Mouse (Mus musculus) left cerebral cortex, postnatal 4 days (tissue): ENCODE data around the gene Mau2. TPM values are rescaled to one million over a fixed set of nuclear protein-coding genes. Genes with fewer than 3 reads are reported as not detected.
"Not testable (repeated sequence)": the region's sequence is repeated elsewhere in the genome, so short reads cannot be mapped to it uniquely, and the experiment has no call there.

ENCODE experiments used
- DNase-seq: peaks from one replicate; pipeline ENCODE4 v3.0.0-alpha.2; 2022
- intact Hi-C: fragments of 180-260 bp; cut with DNase I; formaldehyde crosslinking; loops from one replicate; pipeline ENCODE4 v1.15.1; 2025
- total RNA-seq, 2 experiments: library from RNA; stranded (reverse); gene quantifications; 2 replicates each; pipeline ENCODE4 v1.2.3; 2021

The Mau2 gene
- total RNA-seq, result 10 to 100 TPM; 87.6 to 88.9 TPM

DNA sequence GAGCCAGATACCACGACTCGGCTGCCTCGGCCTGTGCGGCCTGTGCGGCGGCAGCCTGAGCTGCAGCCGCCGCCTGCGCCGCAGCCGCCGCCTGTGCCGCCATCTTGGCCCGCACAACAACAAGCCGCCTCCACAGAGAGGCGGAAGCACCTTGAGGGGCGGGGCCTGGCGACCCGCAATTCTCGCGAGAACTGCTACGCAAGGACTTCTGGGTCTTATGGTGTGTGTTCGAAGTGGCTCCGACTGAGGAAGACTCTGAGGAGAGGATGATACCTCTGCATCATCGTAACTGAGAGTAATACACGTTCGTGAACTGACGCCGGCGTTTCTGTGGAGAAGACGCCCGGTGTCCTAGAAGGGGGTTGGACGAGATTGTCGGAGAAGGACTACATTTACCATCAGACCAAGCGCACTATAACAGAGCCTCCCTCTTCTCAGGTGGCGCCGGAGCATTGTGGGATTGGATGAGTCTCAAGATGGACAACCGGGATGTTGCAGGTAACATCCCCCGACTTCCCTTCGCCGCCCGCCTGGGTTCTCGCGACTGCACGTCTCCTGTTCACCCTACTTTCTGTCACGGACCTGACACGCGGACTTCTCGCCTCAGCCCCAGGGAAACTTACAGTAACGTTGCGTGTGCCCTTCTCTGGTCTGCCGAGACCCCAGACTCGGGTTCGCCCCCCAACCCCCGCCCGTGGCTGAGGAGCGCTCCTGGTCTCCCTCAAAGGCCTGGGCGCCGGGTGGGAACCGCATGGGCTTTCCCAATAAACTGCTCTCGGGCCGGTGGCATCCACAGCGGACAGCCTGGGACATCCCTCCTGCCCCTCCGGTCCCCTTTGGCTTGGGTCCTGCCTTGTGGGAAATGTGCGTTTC is at the start of gene Mau2, which contains the start of gene Sugp1:
TSS of gene Mau2 (minus strand) at position 152 of the 873 bp plus-strand sequence.
TSS of gene Sugp1 (plus strand) at position 231 of the 873 bp plus-strand sequence.
- peak; percentile 97 for DNase-seq
- intact Hi-C loops, result no loop called here

DNA sequence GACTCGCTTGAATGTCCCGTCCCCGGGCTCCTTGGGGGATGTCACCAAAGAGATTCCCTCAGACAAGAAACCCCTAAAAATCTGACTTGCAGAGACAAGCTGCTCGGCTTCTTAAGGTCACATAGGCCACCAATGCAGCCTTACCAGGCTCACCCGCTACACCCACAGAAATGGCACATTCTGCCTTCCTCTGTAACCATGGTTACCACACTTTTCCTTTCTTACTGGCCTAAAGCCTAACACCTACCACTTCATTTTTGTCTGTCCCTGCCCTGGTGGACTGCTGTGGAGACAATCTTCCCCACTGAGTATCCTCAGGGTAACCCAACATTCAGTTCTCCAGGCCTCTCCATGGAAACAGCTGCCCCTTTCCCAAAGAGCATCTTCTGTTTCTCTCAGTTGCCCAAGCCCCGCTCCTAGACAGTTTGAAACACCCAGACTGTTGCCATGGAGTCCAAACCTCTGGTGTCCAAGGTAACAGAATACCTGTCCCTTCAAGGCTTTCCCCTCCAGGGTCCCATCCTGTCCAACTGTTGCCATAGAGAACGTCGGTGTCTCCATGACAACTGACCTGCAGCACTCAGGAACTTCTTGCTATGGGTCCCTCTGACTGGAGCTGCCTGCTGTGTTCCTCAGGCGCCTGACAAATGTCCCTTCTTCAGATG is 46.9 kb upstream of the Mau2 start:
- no peak for DNase-seq
- intact Hi-C loops, result loop anchor here (10.0 kb wide), 1 partner anchor 135 kb away; no protein-coding TSS in a partner anchor

DNA sequence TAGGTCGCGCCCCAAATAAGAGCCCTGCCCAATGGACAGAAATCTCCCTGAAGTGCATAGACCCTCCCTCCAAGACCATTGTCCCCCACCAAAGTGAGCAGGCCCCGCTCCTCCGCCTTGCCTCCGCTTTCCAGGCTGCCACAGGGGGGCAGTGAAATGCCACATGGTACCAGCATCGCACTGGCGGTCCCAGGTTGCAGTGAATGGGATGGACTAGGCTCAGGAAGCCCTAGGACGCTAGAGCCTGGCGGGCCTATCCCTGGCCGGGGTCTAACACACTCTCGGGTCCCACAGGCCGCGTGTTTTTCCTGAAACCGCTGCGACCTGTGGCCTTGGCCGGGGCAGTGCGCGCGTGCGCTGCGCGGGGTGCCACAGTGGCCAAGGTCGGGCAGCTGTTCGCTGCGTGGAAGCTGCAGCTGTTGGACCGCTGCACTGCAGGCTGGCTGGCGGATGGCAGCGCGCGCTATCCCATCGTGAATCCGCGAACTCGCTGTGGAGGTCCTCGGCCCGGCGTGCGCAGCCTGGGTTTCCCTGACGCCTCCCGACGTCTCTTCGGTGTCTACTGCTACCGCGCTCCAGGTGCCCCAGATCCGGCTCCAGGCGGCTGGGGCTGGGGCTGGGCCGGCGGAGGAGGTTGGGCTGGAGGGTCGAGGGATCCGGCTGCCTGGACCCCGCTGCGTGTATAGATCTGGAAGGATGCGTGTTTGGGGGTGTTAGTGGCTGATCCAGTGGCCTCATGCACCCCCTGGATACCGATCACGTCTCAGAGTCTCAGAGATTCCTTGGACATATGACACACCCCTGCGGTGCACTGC is 45.5 kb upstream of the Mau2 start:
- intact Hi-C loops, result loop anchor here (10.0 kb wide), 1 partner anchor 137 kb away; no protein-coding TSS in a partner anchor
- peak; percentile 66 for DNase-seq

DNA sequence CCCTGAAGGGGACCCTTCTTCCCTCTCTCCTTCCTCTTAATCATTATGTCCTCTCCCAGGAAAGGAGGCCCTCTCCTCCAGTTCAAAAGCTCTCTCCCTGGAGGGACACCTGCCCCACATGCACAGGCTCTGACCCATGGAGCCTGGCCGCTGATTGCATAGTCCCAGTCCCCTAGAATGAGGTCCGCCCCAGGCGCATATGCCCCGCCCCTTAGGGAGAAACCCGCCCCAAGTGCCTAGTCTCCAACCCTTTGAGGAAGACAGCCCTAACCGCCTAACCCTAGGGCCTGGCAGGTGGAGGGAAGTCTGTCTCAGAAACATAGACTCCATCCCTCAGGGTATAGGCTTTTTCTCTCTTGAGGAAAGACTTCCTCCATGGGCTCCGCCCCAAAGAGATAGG is 44.7 kb upstream of the Mau2 start:
- intact Hi-C loops, result loop anchor here (10.0 kb wide), 1 partner anchor 138 kb away; no protein-coding TSS in a partner anchor

DNA sequence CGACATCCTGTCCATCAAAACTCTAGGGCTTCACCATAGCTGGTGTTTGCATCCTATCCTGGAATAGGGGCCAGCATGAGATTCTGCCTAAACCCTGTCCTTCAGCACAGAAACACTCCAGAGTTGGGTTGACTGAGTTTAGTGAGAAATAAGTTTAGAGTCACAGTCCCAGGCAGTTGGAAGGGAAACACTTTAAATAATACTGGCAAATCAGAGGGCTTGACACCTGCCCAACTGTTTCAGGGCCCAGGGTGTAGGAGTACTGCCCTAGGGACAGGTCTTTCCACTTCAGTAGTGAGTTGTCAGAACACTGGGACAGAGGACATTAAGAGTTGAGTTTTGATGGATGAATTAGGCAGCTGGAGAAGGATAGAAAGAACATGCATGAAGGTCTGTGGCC is 43.6 kb upstream of the Mau2 start:
- no peak for DNase-seq
- intact Hi-C loops, result loop anchor here (10.0 kb wide), 1 partner anchor 139 kb away; no protein-coding TSS in a partner anchor

More for the DNA sequence above, 44.7 kb upstream of the Mau2 start:
- no peak for DNase-seq

DNA sequence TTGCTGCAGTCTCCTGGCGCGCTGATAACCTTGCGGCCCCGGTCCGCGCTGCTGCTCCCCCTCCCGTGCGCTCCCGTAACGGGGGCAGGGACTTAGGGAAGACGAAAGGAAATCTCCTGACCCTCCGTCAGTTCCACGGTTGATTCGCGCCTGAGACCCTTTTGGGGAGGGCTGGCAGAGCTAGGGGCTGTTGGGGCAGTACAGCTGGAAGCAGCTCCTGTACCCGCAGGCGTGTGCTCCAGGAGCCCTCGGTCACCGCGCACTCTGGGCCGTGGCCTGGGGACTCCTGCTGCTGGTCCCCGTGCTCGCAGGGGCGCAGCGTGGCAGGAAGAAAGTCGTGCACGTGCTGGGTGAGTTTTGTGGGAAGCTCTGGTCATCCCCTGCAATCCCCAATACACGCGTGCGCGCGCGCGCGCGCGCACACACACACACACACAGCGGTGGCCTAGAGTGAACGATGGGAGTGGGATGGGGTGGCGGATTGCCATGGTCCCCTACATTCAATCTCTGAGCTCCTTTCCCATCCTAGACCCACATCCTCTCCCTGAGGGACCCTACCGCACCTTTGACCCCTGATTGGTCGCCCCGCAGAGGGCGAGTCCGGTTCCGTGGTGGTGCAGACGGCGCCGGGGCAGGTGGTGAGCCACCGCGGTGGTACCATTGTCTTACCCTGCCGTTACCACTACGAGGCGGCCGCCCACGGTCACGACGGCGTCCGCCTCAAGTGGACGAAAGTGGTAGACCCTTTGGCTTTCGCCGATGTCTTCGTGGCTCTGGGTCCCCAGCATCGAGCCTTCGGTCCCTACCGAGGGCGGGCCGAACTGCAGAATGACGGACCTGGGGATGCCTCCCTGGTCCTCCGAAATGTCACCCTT is 41.9 kb upstream of the Mau2 start:
- intact Hi-C loops, result loop anchor here (10.0 kb wide), 1 partner anchor 140 kb away; no protein-coding TSS in a partner anchor
- DNase-seq, result no peak

DNA sequence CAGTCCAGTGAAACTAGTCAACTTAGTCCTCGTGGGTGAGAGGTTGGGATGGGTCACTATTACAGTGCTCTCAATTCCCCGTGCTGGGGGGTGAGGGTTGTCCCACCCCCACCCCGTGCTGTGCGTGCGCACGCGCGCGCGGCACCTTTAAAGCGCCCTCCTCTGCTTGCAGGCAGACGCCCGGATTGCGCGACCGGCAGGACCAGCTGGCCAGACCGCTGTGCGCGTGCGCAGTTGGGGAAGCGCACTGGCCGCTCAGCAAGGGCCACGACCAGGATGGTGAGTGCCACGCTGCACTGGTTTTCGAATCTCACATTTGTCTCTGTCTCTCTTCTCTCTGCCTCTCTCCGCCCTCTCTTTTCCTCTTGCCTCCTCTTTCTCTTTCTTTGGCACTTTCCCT is 40.8 kb upstream of the Mau2 start, which contains the start of gene Hapln4:
TSS of gene Hapln4 (plus strand) at position 173 of the 400 bp plus-strand sequence.
- peak; percentile 57 for DNase-seq
- intact Hi-C loops, result loop anchor here (10.0 kb wide), 1 partner anchor 142 kb away; no protein-coding TSS in a partner anchor

DNA sequence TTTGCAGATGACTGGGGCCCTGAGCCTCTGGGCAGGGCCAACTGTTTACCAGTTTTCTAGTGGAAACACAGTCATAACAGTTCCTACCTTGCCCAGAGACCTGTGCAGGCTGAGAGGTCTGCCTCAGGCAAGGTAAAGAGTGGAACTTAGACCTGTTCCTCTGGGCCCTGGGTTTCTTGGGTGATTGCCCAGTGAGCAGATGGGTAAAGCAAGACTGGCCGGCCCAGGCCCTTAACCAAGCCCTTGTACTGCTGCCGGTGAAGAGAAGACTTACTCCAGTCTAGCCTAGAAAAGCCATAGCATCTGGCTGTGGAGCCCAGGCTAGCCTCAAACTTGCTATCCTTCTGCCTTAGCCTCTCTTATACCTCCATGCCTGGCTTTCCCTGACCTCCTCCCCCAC is 39.4 kb upstream of the Mau2 start:
- no peak for DNase-seq
- intact Hi-C loops, result loop anchor here (10.0 kb wide), 1 partner anchor 143 kb away; no protein-coding TSS in a partner anchor

DNA sequence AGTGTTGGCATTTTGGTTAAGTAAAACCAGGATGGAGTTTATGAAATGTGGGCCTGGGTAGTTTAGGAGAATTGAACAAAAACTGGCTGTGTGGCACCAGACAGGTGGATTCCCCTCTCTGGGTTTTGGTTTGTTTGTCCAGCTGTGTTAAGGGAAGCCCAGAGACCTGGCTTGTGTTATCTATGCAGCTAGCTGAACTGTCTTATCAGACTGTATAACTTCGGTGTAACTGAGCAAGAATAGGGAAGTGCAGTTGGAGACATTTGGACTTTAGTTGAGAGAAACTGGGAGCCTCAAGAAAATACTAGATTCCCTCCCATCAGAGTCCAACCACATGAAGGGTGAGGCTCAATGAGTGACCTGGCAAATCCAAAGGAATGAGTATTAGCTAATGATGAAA is 31.1 kb upstream of the Mau2 start:
- intact Hi-C loops, result no loop called here
- DNase-seq, result no peak

DNA sequence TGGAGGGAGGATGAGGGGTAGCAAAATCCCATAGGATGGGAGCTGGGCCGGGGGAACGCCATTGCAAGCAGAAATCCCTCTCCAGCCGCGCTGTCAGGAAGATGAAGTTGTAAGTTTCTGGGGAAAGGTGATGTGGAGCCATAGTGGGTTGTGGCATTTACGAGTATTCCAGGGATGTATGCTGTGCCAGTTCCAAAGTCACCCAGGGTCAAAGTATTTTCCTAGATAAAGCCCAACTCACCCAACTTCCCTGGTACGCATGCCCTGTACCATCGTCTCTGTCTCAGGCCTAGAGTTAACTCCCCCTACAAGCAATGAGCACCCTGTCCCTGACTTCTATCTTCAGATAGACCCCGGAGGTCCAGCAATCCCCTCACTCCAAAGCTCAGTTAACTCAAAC is 30.6 kb upstream of the Mau2 start:
- no peak for DNase-seq
- intact Hi-C loops, result no loop called here

DNA sequence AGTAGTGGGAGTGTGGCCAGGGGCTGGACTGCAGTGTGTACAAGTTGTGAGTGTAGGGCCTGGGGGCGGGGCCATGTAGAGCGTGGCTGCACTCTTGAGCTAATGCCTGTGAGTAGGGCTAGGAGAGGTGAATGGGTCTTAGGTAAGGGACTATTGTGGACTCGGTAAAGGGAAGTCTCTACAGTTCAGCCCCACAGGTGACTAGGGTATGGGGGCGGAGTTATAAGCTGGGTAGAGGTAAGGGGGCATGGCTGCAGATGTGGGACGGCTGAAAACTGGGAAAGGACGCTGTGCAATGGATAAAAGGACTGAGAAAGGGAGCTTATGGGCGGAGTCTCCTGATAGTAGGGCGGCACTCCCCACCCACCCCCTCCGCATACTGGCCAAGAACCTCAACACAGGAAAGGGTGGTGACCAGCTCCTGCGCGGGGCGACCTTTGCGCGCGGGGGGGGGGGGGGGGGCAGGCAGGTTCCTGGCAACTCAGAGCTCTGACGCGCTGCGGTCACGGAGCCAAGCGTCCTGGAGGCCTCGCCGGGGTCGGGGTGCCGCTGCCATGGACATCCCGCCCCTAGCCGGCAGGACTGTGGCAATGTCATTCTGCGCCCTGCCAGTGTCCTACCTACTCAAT is 30.0 kb upstream of the Mau2 start, which contains the start of gene Tm6sf2:
TSS of gene Tm6sf2 (plus strand) at position 484 of the 629 bp plus-strand sequence.
- intact Hi-C loops, result no loop called here
- no peak for DNase-seq

DNA sequence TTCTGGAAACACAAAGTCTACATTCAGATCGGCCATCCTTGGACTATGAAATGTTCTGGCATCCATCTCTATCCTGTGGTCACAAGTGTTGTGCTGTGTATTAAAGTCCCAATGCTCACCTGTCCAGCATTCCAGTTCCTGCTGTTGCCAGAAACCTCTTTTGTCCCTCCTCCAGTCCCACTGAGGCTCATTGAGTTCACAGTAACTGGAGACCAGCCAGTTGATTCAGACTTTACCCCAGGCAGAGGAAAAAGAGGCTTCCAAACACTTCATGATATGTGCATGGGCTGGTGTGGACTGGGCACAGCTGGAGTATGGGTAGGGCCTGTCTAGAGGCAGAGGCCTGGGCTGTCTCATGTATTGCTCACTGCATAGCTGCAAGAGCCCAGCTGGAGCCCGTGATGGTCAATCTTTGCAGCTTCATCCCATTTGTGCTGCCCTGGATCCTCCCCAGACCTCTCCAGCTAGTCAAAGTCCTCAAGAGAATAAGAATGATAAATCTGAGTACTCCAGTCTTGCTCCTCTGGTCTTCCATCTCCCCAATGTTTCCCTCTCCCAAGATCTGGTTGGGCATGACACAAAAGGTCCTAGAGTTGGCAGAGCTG is 29.4 kb upstream of the Mau2 start:
- DNase-seq, result no peak
- intact Hi-C loops, result no loop called here

DNA sequence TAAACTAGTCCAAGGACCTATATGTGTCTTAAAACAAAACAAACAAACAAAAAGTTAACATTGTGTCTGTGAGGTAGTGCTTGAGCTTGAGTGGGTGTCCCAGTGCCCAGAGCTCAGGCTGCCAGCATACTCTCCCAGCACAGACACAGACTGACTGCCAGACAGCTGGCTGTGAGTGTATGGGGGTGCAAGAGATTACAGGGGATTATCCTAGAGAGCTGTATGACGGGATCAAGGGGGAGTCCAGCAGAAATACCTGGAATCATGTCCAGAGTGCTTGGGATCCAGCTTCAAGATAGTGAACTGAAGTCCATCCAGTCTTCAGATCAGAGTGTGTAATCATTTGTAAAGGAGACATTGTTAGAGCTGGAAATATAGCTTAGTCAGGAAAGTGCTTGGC is 15.2 kb upstream of the Mau2 start:
- intact Hi-C loops, result no loop called here
- no peak for DNase-seq

DNA sequence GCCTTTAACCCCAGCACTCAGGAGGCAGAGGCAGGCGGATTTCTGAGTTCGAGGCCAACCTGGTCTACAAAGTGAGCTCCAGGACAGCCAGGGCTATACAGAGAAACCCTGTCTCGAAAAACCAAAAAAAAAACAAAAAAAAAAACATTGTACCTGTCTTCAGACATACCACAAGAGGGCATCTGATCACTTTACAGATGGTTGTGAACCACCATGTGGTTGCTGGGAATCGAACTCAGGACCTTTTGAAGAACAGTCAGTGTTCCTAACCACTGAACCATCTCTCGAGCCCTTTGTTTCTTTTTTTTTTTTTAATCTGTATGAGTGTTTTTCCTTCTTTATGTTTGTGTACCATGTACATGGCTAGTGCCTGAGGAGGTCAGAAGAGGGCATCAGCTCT is 7.9 kb upstream of the Mau2 start:
- intact Hi-C loops, DNase-seq: not testable (repeated sequence)

DNA sequence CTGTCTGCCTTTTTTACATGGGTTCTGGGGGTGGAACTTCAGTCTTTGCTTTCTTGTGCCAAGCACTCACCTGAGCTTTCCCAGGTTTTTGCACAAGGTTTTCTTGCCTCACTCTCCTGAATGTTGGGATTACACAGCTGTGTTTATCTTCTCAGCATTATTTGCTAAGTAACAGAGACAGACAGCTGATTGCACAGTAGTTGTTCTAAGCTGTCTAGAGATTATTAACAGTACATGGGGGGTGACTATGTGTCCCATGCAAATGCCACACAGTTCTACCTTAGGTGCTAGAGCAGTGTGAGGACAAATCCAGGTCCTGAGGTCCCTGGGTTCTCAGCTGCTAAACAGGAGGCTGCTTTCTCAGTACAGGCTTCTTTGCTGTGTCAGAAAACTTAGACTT is 7.1 kb upstream of the Mau2 start:
- DNase-seq, result no peak
- intact Hi-C loops, result no loop called here

DNA sequence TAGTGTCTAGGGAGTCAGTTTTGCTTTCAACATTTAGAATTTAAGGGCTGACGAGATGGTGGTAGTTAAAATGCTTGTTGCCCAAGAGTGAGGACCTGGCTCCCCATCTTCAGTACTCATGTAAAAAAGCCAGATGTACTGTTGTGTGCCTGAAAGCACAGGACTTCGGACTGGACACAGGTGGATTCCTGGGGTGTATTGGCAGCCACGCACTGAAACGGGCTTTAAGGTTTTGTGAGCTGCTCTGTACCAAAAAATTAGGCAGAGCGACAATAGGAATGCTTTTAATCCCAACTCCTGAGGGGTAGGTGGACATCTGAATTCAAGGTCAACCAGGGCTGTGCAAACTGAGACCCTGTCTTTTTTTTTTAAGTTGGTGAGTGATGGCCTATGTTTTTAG is 1.5 kb upstream of the Mau2 start:
- intact Hi-C loops, result no loop called here
- no peak for DNase-seq

DNA sequence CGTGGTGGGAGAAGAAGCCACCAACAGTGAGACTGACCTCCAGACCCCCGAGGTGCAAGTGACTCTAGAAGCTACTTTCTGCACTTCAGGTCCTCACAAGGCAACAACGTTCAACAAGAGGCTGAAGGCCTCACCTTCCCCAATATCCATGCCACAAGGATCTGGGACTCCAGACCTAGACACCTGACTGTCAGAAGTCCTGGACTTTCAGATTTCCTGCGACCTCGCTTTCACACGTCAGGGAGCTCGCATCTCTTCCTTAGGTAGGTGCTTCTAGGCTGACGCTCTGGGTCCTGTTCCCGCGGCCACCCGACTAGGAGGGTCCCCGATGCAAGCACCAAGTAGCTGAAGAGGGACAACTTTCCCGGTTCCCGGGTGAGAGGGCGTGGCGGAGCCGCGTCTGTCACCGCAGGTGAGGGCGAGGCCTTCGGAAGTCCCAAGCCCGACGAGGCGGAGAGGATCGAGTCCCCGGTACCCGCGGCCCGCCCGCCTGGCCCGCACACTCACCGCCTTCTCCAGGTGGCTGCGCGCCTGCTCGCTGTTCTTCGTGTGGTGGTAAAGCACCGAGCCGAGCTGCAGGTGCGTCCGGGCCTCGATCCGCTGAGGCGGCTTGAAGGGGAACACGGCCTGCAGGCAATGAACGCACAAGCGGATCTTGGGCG is 518 bp downstream of the Mau2 start:
- intact Hi-C loops, result no loop called here
- peak; percentile 15 for DNase-seq

DNA sequence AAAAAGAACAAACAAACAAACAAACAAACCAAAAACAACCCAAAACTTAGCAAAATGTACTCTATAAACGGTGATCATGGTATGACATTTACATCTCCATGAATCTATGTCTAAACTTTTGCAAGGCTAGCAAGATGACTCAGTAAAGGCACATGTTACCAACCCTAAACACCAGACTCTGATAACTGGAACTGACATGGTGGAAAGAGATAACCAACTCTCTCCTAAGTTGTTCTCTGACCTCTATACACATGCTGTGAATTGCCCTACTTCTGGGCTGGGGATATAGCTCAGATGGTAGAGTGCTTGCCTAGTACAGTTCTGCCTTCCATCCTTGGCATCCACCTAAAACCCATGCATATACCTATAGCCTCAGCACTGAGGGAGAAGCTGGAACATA is 4.5 kb downstream of the Mau2 start:
- intact Hi-C loops, result loop anchor here (10.0 kb wide), 1 partner anchor 123 kb away; no protein-coding TSS in a partner anchor

More for the DNA sequence above, 4.5 kb downstream of the Mau2 start:
- no peak for DNase-seq
